Mouse (Mus musculus) urinary bladder, postnatal 10 days (tissue): ENCODE results near the gene Wfdc9.

ENCODE experiments used
- DNase-seq: peaks from one replicate; pipeline ENCODE4 v3.0.0; 2022; ENCODE audit warnings: low spot score

Gene Wfdc9

GRCm38 (mm10) chr2:164656483-164656882 is at the start of gene Wfdc9:
Gene Wfdc9, minus strand, starts transcription at chr2:164656583.
- DNase-seq, result no peak

DNA sequence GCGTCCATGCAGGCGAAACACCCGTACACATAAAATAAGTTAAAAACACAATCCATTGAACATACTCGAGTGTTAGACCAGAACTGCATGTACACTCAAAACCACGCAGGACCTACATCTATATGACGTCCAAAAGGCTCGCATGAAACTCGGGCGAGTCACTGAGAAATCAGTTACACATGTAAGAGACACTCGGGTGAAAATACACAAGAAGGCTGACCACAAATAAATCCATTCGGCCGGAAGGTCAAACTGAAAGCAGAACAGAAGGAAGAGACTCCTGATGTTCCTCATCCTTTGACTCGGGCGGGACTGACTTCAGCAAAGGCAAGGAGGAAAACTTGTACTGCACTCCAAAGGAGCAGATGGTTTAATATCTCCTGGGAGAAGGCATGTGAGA is 49.6 kb upstream of the Wfdc9 start:
- no peak for DNase-seq

DNA sequence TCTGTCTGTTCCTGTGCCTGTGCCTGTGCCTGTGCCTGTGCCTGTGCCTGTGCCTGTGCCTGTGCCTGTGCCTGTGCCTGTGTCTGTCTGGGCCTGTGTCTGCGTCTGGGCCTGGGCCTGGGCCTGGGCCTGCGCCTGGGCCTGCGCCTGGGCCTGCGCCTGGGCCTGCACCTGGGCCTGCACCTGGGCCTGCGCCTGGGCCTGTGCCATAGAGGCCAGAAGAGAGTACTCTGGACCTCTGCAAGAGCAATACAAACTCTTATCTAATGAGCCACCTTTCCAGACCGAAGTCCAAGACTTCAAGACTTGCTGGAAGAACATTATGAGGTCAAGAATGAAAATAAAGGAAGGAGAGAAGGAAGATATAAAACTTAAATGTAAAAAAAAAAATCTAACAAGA is 48.9 kb upstream of the Wfdc9 start:
- DNase-seq, result no peak

- DNase-seq, result no peak
These were observed 47.9 kb upstream of the Wfdc9 start for GRCm38 (mm10) chr2:164704235-164704634.

- DNase-seq, result no peak
These were observed 45.4 kb upstream of the Wfdc9 start for GRCm38 (mm10) chr2:164701761-164702160.

DNA sequence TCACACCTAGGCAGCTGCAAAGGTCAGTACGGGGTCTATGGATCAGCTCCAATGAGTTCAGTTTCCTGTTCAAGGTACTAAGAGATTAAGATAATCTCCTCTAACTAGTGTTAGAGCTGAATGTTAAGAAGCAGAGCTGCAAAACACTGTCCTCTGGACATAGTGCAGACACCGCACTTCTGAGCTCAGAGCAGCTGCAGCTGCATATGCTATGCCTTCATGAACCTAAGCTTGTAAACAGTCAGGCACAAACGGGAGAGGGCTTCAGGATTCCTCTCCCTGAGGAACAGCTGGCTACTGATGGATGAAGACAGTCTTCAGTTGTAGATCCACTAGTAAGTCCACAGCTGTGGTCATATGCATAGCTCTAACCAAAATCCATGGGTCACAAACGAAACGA is 44.6 kb upstream of the Wfdc9 start:
- no peak for DNase-seq

DNA sequence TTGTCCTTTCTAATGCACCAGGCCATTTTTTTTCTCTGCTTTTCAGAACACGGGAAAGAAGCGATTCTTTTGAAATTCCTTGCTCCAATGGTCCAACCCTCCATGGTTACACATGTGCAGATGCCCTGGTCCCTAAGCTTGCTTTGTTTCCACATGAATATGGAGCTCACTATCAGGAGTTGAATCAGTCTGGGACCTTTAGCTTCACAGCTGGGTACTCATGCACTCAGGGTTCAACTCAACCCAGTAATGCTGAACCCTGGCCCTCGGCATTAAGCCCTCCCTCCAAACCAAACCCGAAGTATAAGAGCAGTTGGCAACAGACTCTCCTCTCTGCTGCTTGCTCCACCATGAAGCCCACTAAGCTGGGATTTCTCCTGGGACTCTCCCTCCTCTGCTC is 41.8 kb upstream of the Wfdc9 start, which contains the start of gene Spint4:
Gene Spint4 (plus strand): TSS at position 301 of the 400 bp plus-strand sequence.
- DNase-seq, result no peak

- DNase-seq, result no peak
These were observed 28.4 kb upstream of the Wfdc9 start, which contains the start of gene Wfdc13 for GRCm38 (mm10) chr2:164684807-164685206. Gene Wfdc13, plus strand, starts transcription at chr2:164685107.

GRCm38 (mm10) chr2:164679906-164680305 is 23.5 kb upstream of the Wfdc9 start:
- DNase-seq, result no peak

GRCm38 (mm10) chr2:164678848-164679625 is 22.7 kb upstream of the Wfdc9 start:
- peak; percentile 29 for DNase-seq

DNA sequence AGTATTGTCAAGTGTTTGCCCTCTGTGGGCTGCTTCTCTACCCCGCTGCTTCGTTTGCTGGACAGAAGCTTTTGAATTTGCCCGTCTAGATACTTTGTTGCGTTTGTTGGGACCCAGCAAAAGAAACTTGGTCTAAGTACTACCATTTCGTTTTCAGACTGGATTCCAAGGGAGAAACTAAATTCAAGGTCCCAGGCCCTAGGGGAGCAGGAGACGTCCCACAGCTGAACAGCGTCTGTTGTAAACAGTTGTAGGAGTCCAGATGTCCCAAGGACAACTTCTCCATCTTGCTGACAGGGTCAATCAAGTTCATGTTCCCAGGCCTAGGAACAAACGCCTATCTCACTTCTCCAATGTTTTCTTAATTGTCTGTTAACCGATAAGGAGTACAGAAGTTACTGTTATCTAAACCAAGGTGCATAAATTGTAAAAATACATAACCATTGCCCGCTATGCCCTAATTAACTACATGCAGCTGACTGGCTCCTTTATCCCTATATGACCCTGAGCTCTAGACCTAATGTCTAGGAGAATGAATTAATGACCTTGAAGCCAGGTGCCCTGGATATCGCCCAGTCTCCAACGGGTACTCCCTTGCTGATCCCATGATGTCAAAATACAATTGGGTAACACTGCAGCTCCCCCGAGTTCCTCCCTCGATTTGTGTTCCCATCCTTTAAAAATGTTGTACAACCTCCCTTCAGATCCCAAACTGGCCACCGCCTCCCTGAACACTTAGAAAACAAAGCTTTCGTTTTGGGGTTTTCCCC is 20.7 kb upstream of the Wfdc9 start:
- DNase-seq, result no peak

DNA sequence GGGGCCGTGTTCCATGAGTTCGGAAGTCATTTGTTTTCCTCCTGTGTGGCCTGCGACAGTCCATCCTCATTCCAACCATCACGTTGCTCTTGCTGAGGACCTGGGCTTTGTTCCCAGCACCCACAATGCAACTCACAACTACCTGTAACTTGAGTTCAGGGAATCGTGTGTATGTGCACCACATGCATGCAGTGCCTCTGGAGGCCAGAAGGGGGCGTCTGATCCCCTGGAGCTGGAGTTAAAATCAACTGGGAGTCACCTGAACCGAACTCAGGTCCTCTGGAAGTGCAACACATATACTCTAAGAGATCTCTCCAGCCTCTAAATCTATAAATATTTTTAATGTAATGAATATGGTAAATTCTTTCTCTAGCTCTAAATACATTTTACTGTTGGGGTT is 19.7 kb upstream of the Wfdc9 start:
- DNase-seq, result no peak

DNA sequence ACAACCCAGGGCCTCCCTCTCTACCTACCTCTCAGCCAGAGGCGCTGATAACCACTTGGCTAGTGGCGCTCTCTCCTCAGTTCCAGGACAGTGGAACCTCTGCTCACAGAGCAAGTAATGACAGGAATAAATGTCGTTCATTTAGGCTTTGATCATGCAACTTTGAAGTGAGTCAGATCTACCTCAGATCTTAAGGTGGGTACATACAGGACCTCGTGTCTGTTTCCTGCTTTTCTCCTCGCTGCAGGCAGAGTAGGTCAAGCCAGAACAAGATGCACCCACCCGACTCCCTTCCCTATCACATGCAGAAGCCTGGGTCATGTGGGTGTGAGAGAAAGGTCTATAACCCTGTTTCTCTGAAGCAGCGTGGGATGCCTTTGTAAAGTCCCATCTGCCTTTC is 17.6 kb upstream of the Wfdc9 start, which contains the start of gene Wfdc11:
Gene Wfdc11 (minus strand): TSS at position 101 of the 400 bp plus-strand sequence.
- DNase-seq, result no peak

- no peak for DNase-seq
These were observed 14.6 kb upstream of the Wfdc9 start for GRCm38 (mm10) chr2:164670938-164671337.

DNA sequence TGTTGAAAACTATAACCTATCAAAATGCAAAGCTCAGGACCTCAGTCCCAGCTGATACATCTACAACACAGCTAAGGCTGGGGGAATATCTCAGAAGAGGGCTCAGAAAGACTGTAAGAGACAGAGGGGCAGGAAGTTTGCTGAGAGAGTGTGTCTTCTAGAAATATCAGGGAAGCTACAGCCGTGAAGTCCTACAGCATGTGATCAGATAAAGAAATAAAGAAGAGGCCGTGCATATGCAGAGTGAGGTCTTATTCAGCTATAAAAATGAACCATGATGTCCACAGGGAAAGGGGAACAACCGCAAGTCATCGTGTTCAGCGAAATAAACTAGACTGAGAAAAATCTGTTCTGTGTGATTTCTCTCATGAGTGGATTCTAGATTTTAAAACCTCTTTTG is 13.9 kb upstream of the Wfdc9 start:
- DNase-seq, result no peak

DNA sequence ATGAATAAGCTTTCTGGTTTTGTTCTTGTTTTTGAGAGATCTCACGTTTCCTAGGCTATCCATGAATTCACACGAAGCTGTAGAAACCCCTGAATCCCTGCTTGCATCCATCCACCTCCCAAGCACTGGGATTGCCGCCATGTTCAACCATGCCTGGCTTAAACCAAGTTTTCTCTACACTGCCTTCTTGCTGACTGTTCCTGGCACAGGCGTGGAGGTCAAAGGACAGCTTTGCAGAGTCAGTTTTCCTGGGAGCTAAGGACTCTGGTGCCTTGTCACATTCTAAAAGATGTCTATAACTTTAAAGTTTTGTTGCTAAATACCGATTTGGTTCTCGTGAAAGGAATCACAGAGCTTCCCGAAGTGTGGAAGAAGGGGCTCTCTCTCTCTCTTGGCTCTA is 8.5 kb upstream of the Wfdc9 start:
- DNase-seq, result no peak

DNA sequence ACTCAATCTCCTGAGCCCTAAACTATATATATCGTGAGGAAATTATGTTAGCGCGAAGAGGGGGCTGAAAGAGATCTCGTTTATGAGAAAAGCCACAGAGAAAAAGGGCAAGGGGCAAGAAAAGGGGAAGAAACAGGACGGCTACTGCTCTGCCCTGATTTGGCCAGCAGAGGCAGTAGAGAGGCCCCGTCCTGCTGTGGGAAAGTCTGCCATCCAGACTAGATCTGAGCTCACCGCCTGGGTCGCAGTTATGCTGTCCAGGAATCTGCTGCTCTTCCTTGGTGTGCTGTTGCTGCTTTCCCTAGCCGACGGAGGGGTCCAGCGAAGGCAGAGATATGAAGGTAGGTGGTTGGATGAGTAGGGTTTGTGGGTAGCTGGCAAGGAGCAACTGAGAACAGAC is 525 bp downstream of the Wfdc9 start, which contains the start of gene Wfdc10:
Gene Wfdc10 (plus strand): TSS at position 189 of the 400 bp plus-strand sequence.
- no peak for DNase-seq

DNA sequence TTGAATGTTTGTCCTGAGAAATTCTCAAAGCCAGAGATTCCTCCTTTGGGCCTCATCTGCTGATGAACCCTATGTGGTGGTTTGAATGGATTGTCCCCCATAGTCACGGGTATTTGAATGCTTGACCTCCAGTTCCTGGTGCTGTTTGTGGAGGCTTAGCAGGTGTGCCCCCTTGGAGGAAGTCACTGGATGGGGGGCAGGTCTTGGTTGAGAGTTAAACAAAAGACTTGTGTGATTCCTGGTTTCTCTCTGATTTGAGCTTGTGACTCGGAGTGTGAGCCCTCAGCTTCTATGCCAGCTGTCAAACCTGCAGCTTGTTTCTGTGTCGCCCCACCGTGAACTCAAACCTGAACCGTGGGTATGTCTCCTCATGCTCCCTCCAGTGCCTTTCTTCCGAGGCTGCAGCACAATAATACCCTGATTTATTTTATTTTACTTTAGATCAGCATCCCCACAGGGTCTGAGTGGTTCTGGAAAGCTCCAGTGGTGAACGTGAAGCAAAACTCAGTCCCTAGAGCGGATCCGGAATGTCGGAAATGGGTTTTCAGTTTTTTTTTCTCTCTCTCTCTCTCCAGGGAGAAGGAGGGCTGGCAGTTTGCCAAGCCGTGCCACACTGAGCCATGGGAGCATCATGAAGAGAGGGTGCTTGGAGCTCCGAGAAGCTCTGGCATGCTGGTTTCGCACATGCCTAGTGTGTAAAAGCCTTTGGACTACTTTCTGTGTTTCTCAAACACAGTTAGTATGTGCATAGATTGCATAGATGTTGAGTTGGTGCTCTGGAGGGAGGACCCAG is 14.3 kb downstream of the Wfdc9 start:
- no peak for DNase-seq

DNA sequence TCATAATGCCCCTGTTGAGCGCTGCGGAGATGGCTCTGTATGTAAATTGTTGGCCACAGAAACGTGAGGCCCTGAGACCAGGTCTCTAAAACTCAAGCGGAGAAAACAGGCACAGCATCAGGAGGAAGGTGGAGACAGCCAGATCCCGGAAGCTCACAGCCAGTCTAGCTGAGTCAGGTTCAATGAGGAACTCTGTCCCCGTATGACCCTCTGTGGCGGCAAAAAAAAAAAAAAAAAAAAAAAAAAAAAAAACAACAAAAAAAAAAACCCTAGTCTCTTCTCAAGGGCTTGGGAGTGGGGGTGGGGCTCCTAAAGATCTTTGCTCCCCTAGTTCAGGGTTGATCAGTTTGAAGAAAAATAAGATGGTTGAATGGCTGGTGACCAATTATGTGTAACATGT is 15.3 kb downstream of the Wfdc9 start:
- no peak for DNase-seq

DNA sequence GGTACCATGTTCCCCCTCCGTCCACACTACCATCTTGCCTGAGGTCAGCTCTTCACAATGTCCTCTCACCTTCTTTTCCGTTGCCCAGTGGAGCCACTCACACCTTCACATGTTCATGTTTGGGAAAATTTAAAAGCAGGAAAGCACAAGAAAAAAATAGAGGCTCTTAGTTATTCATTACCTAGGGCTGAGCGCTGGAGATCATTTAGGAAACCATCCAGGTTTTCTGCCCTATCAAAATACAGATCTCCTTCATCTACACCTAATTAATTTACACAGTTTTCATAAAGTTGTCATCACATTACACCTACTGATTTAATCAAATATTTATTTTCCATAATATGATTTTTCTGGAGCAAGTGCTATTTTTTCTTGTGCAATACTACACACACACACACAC is 17.7 kb downstream of the Wfdc9 start, which contains the start of gene Wfdc16:
Gene Wfdc16 (minus strand): TSS at position 101 of the 400 bp plus-strand sequence.
- no peak for DNase-seq

DNA sequence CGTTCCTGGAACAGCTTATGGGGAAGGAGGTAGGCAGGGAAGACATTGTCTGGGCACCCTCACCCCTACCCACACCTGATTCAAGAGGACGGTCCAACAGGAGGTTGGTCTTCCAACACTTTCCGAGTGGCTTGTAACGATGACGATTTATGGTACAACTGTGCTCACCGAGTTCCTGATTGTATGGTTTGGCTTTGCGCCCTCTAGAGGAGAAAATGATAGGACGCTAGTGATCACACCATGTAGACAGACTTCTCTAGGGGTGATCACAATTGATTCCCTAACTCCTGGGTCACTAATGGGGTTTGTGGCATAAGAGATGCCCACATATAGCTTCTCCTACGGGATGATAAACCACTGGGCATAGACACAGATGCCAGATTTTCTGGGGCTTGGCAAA is 21.1 kb downstream of the Wfdc9 start:
- DNase-seq, result no peak

- no peak for DNase-seq
These were observed 34.6 kb downstream of the Wfdc9 start for GRCm38 (mm10) chr2:164621775-164622174.
